Comparison of ENCODE assay signal across 12 mouse cellular contexts in the genomic region with DNA sequence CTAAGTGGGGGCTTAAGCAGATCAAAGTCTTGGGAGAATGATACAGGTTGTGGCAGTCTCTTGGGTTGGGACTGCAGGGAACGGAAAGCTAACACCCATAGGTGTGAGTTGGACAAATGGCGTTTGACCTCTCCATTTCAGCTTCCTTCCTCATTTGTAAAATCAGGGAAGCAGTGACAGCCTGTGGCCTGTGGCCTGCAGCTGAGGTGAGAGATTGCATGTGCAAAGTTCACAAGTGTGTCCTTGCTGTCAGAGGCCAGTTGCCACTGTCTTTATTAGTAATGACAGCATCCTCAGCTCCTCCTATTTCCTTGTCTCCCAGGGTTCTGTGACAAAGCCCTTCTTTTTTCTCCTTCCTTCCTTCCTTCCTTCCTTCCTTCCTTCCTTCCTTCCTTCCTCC. TPM values are rescaled to one million over a fixed set of nuclear protein-coding genes. Genes with fewer than 3 reads are reported as not detected.
DNase-seq lines count a peak whose midpoint lies in the region; ATAC-seq and TF ChIP-seq lines count a peak whose summit lies in the region.
"Had no signal": no experiment of that assay in that cellular context is flagged by ENCODE, and none has a peak within 500 bp of the region (broad histone marks: within the 10 kb centered on the region; RNA-seq: fewer than 3 reads in every experiment).

No protein-coding gene starts in this region.

- no peak for TF ChIP-seq CTCF in stomach, postnatal 0 days (IDR thresholded peaks at IDR 0.05; ENCODE audit: low read depth)

- TF ChIP-seq EP300 in stomach, postnatal 0 days (optimal IDR thresholded peaks at IDR 0.05) = no peak

- H3K27ac ChIP-seq in forebrain, embryonic 15.5 days (replicated peaks) = 0 out of 2 replicates have a peak overlapping the region, but pooled peaks have one; percentile 3
- no peak overlapping the region for H3K27ac ChIP-seq in forebrain, embryonic 12.5 days
- no peak overlapping the region for H3K27ac ChIP-seq in hindbrain, embryonic 15.5 days (replicated peaks)
- no peak overlapping the region for H3K27ac ChIP-seq in neural tube, embryonic 15.5 days (replicated peaks)
- no peak overlapping the region for H3K27ac ChIP-seq in stomach, postnatal 0 days (replicated peaks)
- H3K27ac ChIP-seq: heart, embryonic 13.5 days; lung, embryonic 15.5 days had no signal

- H3K4me1 ChIP-seq in forebrain, embryonic 15.5 days = peaks cover 57% of the 10 kb centered on the region
- peaks cover 62% of the 10 kb centered on the region for H3K4me1 ChIP-seq in forebrain, embryonic 12.5 days
- H3K4me1 ChIP-seq in hindbrain, embryonic 15.5 days (replicated peaks) = peaks cover 17% of the 10 kb centered on the region
- H3K4me1 ChIP-seq in neural tube, embryonic 15.5 days = peaks cover 20% of the 10 kb centered on the region
- no peaks in the 10 kb centered on the region for H3K4me1 ChIP-seq in stomach, postnatal 0 days (replicated peaks; ENCODE audit: control insufficient read depth, insufficient read depth)

- H3K4me3 ChIP-seq in forebrain, embryonic 15.5 days = no peak overlapping the region
- no peak overlapping the region for H3K4me3 ChIP-seq in forebrain, embryonic 12.5 days (replicated peaks)
- H3K4me3 ChIP-seq in hindbrain, embryonic 15.5 days = no peak overlapping the region
- H3K4me3 ChIP-seq in neural tube, embryonic 15.5 days (replicated peaks) = no peak overlapping the region
- no peak overlapping the region for H3K4me3 ChIP-seq in stomach, postnatal 0 days (ENCODE audit: low read depth, low read length)
- H3K4me3 ChIP-seq: heart, embryonic 13.5 days; lung, embryonic 15.5 days had no signal

- no peaks in the 10 kb centered on the region for H3K27me3 ChIP-seq in forebrain, embryonic 15.5 days
- no peaks in the 10 kb centered on the region for H3K27me3 ChIP-seq in forebrain, embryonic 12.5 days
- 0 out of 2 replicates have a peak, but pooled peaks cover 2% of the 10 kb centered on the region for H3K27me3 ChIP-seq in hindbrain, embryonic 15.5 days
- no peaks in the 10 kb centered on the region for H3K27me3 ChIP-seq in neural tube, embryonic 15.5 days (replicated peaks)
- H3K27me3 ChIP-seq in stomach, postnatal 0 days (ENCODE audit: control insufficient read depth, insufficient read depth, low read length) = no peaks in the 10 kb centered on the region
- H3K27me3 ChIP-seq: heart, embryonic 13.5 days; lung, embryonic 15.5 days had no signal

- no peaks in the 10 kb centered on the region for H3K36me3 ChIP-seq in forebrain, embryonic 15.5 days
- peaks cover 19% of the 10 kb centered on the region for H3K36me3 ChIP-seq in forebrain, embryonic 12.5 days (replicated peaks)
- H3K36me3 ChIP-seq in hindbrain, embryonic 15.5 days = no peaks in the 10 kb centered on the region
- no peaks in the 10 kb centered on the region for H3K36me3 ChIP-seq in neural tube, embryonic 15.5 days
- H3K36me3 ChIP-seq in stomach, postnatal 0 days (ENCODE audit: control insufficient read depth, insufficient read depth, low read length) = no peaks in the 10 kb centered on the region

- no peak for ATAC-seq in forebrain, embryonic 15.5 days (replicated peaks)
- no peak for ATAC-seq in forebrain, embryonic 12.5 days (ENCODE audit: low FRiP score)
- no peak for ATAC-seq in hindbrain, embryonic 15.5 days (ENCODE audit: low FRiP score, low read depth)
- ATAC-seq in neural tube, embryonic 15.5 days (ENCODE audit: low FRiP score) = no peak
- ATAC-seq in stomach, postnatal 0 days (ENCODE audit: low FRiP score, low TSS enrichment) = no peak

- 71% methylated on average over 2 of the region's 2 CpGs for WGBS in forebrain, embryonic 15.5 days
- 77% methylated on average over 2 of the region's 2 CpGs for WGBS in forebrain, embryonic 12.5 days
- 81% methylated on average over 2 of the region's 2 CpGs for WGBS in hindbrain, embryonic 15.5 days
- WGBS in neural tube, embryonic 15.5 days = 76% methylated on average over 2 of the region's 2 CpGs
- 67% methylated on average over 2 of the region's 2 CpGs for WGBS in stomach, postnatal 0 days

- H3K4me2 ChIP-seq in forebrain, embryonic 15.5 days (replicated peaks) = peak overlapping the region; percentile 76; the same call in 1 of the 2 replicates
- H3K4me2 ChIP-seq in forebrain, embryonic 12.5 days = no peak overlapping the region
- peak overlapping the region; percentile 86 for H3K4me2 ChIP-seq in hindbrain, embryonic 15.5 days
- 0 out of 2 replicates have a peak overlapping the region, but pooled peaks have one; percentile 6 for H3K4me2 ChIP-seq in neural tube, embryonic 15.5 days
- no peak overlapping the region for H3K4me2 ChIP-seq in stomach, postnatal 0 days (replicated peaks; ENCODE audit: low read depth)
- H3K4me2 ChIP-seq: heart, embryonic 13.5 days; lung, embryonic 15.5 days had no signal

- no peak overlapping the region for H3K9ac ChIP-seq in forebrain, embryonic 15.5 days (replicated peaks)
- no peak overlapping the region for H3K9ac ChIP-seq in forebrain, embryonic 12.5 days
- H3K9ac ChIP-seq in hindbrain, embryonic 15.5 days = peak overlapping the region; percentile 25; the same call in 1 of the 2 replicates
- no peak overlapping the region for H3K9ac ChIP-seq in neural tube, embryonic 15.5 days (replicated peaks)
- no peak overlapping the region for H3K9ac ChIP-seq in stomach, postnatal 0 days (ENCODE audit: low read length)
- H3K9ac ChIP-seq: heart, embryonic 13.5 days; lung, embryonic 15.5 days had no signal

- peak; percentile 32 for DNase-seq in lung, postnatal 36 days
- no peak for DNase-seq in lung, postnatal 14 days
- no peak for DNase-seq in stomach, postnatal 0 days (ENCODE audit: low spot score)
- no peak for DNase-seq in lung, postnatal 25 days (ENCODE audit: low spot score)
- DNase-seq: cerebellum, adult 18-20 months; spleen, adult 18-20 months had no signal

- H3K9me3 ChIP-seq in forebrain, embryonic 15.5 days = no peaks in the 10 kb centered on the region
- H3K9me3 ChIP-seq in forebrain, embryonic 12.5 days = no peaks in the 10 kb centered on the region
- H3K9me3 ChIP-seq in hindbrain, embryonic 15.5 days = no peaks in the 10 kb centered on the region
- no peaks in the 10 kb centered on the region for H3K9me3 ChIP-seq in neural tube, embryonic 15.5 days (replicated peaks)
- no peaks in the 10 kb centered on the region for H3K9me3 ChIP-seq in stomach, postnatal 0 days (ENCODE audit: control insufficient read depth, low read length)
- H3K9me3 ChIP-seq: heart, embryonic 13.5 days; lung, embryonic 15.5 days had no signal

RNA-seq across cellular contexts. Expression of a gene that starts 5.5 kb away (rescaled TPM):
- 74.4 and 75.6 TPM in 2 replicates for polyA plus RNA-seq in forebrain, embryonic 15.5 days (2015; fragmentation: Nextera tagmentation; extraction: Ambion mirVana)
- polyA plus RNA-seq in forebrain, embryonic 12.5 days (2016; fragmentation: Nextera tagmentation; extraction: Ambion mirVana) = 84.9 and 90.4 TPM in 2 replicates
- 92.4 and 95.1 TPM in 2 replicates for polyA plus RNA-seq in hindbrain, embryonic 15.5 days (2015; fragmentation: Nextera tagmentation; extraction: Ambion mirVana)
- polyA plus RNA-seq in neural tube, embryonic 15.5 days (2015; fragmentation: Nextera tagmentation; extraction: Ambion mirVana) = 72.6 and 73.6 TPM in 2 replicates
- 60.2 and 64.4 TPM in 2 replicates for polyA plus RNA-seq in stomach, postnatal 0 days (2015; fragmentation: Nextera tagmentation; extraction: Ambion mirVana)

RNA-seq across cellular contexts. Expression of a gene that starts 53.0 kb away (rescaled TPM):
- polyA plus RNA-seq in forebrain, embryonic 15.5 days (2015; fragmentation: Nextera tagmentation; extraction: Ambion mirVana) = 11.2 and 11.5 TPM in 2 replicates
- polyA plus RNA-seq in forebrain, embryonic 12.5 days (2016; fragmentation: Nextera tagmentation; extraction: Ambion mirVana) = 5.5 and 6.3 TPM in 2 replicates
- polyA plus RNA-seq in hindbrain, embryonic 15.5 days (2015; fragmentation: Nextera tagmentation; extraction: Ambion mirVana) = 13.4 and 14.0 TPM in 2 replicates
- polyA plus RNA-seq in neural tube, embryonic 15.5 days (2015; fragmentation: Nextera tagmentation; extraction: Ambion mirVana) = 9.6 and 10.7 TPM in 2 replicates
- 3.6 and 4.5 TPM in 2 replicates for polyA plus RNA-seq in stomach, postnatal 0 days (2015; fragmentation: Nextera tagmentation; extraction: Ambion mirVana)

Comparison
In these comparisons a context has a peak if more than half of its experiments do, and no peak if none do; other contexts are left out.
1. H3K4me2 ChIP-seq: peak in forebrain, embryonic 15.5 days (single experiment), hindbrain, embryonic 15.5 days (single experiment) and neural tube, embryonic 15.5 days (single experiment); none in forebrain, embryonic 12.5 days (single experiment) and stomach, postnatal 0 days (single experiment).